Mouse (Mus musculus): ENCODE results near the gene Arl4a. TPM values are rescaled to one million over a fixed set of nuclear protein-coding genes. Genes with fewer than 3 reads are reported as not detected.
A peak's percentile ranks its signal among the peaks of the same experiment; 100 is the strongest.

Gene Arl4a
- polyA plus RNA-seq (2016; fragmentation: Nextera tagmentation; extraction: Ambion mirVana): 39.6 and 41.5 TPM in 2 replicates

DNA sequence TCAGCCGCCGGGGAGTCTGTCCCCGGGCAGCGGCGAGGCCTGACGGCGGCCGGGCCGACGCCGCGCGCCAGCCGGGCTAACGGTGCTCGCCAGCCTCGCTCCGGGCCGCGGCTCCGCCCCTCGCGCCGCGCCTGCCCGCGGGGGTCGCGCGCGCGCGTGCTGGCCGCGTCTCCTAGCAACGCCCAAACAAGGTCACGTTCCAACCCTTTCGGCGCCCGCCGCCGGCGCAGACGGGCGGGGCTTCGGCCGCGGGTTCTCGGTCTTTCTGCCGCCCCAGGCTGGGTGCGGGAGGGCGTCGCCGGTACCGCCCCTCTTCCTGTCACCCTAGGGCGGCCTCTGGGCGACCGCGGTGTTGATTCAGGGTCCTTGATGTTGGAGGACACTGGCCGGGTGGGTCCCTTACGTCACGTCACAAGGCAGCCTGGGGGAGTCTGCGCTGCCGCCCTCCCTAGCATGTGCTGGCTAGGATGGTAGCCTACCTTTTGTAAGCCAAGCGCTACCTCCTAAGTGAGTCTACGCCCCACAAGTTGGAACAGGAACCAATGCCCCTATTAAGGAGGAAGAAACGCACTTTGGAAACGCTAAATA lies at the start of gene Arl4a:
Gene Arl4a, minus strand, starts transcription at position 150 of the 588 bp plus-strand sequence.
- whole genome bisulfite sequencing: under 1% methylated on average over 68 of the region's 68 CpGs
- Histone ChIP-seq H3K27ac (peak within 1 kb of the TSS; percentile 94), H3K4me2 (peak within 1 kb of the TSS; percentile 81), H3K27me3 (no peaks in the 10 kb centered on the region), H3K9ac (replicated peaks) (peak within 1 kb of the TSS; percentile 70), H3K9me3 (no peaks in the 10 kb centered on the region), H3K36me3 (no peaks in the 10 kb centered on the region), H3K4me1 (replicated peaks) (peaks cover 15% of the 10 kb centered on the region), H3K4me3 (replicated peaks) (peak within 1 kb of the TSS; percentile 83)
- ATAC-seq (ENCODE audit: insufficient number of reproducible peaks, insufficient read depth, low FRiP score, low TSS enrichment, low read depth): peak; percentile 86

DNA sequence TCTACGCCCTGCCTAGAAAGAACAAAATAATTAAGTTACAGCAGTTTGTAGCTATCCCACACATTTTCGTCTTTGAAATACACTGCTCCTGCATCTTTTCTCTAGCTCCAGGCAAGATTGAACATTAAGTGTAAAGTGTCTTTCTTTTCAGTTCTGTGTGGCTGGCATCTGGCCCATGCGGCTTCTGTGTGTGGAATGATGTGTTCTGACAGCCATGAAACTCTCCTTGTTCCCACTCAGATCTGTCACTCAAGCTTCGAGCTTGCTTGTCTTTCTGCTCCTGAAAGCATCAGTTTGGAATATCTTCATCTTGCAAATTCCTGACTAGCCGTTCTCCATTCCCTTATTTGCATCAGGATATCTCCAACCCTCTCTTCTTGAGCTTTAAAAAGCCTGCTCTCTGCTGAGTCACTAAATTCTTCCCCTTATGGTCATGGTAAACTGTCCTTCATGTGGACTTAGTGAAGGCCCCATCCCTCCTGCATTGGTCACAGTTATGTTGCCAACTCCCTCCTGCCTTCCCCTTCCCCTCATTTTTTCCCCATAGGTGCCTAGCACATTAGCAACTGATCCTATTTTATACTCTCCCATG lies 48.0 kb upstream of the Arl4a start:
- Histone ChIP-seq H3K4me3 (replicated peaks) (no peak overlapping the region), H3K27ac (no peak overlapping the region), H3K9me3 (no peaks in the 10 kb centered on the region), H3K36me3 (no peaks in the 10 kb centered on the region), H3K4me1 (replicated peaks) (no peaks in the 10 kb centered on the region), H3K4me2 (no peak overlapping the region), H3K9ac (replicated peaks) (no peak overlapping the region), H3K27me3 (no peaks in the 10 kb centered on the region)
- ATAC-seq (ENCODE audit: insufficient number of reproducible peaks, insufficient read depth, low FRiP score, low TSS enrichment, low read depth): no peak
- WGBS: 85% methylated on average over 5 of the region's 5 CpGs

DNA sequence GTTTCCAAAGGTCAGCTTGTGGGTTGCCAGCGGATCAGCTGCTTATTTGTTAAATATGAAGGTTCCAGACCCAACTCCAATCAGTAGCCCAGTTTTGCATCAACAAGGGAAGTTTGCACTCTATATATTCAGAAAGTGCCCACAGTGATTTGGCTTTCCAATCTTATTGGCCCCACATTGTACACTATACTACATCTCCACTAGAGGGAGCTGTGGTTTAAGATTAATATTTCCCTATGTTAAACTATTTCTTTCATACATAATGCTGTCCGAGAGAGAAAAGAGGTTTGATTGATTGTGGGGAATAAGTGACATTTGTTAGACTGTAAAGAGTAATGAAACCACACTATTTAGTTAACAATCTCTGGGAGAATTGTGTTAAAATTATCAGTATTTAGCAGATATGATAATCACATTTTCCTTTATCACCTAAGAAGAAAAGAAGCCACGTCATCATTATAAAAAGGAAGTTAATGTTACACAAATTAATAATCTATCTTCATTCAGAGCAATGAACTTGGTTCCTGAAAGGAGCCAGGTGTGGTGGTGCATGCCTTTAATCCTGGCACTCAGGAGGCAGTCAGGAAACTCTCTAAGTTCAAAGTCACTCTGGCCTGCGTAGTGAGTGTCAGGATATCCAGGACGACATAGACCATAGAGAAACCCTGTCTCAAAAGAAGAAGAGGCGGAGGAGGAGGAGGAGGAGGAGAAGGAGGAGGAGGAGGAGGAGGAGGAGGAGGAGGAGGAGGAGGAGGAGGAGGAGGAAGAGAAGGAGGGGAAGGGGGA lies 44.8 kb upstream of the Arl4a start:
- H3K27me3 ChIP-seq: no peaks in the 10 kb centered on the region
- WGBS: 45% methylated on average over 5 of the region's 6 CpGs
- H3K4me2 ChIP-seq: no peak overlapping the region
- no peaks in the 10 kb centered on the region for H3K36me3 ChIP-seq
- no peak overlapping the region for H3K9ac ChIP-seq (replicated peaks)
- H3K9me3 ChIP-seq: no peaks in the 10 kb centered on the region
- no peaks in the 10 kb centered on the region for H3K4me1 ChIP-seq (replicated peaks)
- H3K4me3 ChIP-seq (replicated peaks): no peak overlapping the region
- no peak for ATAC-seq (ENCODE audit: insufficient number of reproducible peaks, insufficient read depth, low FRiP score, low TSS enrichment, low read depth)
- no peak overlapping the region for H3K27ac ChIP-seq

DNA sequence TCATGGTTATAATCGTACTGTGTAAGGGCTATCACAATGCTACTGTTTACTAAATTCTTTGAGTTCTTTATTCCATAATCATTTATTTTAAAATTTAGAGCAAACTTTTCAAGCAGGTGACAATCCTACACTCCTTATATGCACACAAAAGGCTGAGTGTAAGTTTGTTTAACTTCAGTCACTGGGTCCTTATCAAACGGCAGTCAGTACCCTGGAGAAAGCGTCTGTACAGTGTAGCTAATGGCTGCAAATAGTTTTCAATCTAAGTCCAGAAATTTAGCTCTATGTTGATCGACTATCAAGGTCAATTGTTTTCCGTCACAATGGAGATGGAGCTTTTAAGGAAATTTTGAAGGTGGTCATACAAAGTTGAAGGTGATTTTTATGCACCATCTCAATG lies 44.2 kb upstream of the Arl4a start:
- H3K4me1 ChIP-seq (replicated peaks): no peaks in the 10 kb centered on the region
- no peak overlapping the region for H3K4me2 ChIP-seq
- H3K9ac ChIP-seq (replicated peaks): no peak overlapping the region
- no peaks in the 10 kb centered on the region for H3K27me3 ChIP-seq
- H3K27ac ChIP-seq: no peak overlapping the region
- no peaks in the 10 kb centered on the region for H3K9me3 ChIP-seq
- H3K36me3 ChIP-seq: no peaks in the 10 kb centered on the region
- 80% methylated on average over 5 of the region's 5 CpGs for WGBS
- no peak for ATAC-seq (ENCODE audit: insufficient number of reproducible peaks, insufficient read depth, low FRiP score, low TSS enrichment, low read depth)
- no peak overlapping the region for H3K4me3 ChIP-seq (replicated peaks)

DNA sequence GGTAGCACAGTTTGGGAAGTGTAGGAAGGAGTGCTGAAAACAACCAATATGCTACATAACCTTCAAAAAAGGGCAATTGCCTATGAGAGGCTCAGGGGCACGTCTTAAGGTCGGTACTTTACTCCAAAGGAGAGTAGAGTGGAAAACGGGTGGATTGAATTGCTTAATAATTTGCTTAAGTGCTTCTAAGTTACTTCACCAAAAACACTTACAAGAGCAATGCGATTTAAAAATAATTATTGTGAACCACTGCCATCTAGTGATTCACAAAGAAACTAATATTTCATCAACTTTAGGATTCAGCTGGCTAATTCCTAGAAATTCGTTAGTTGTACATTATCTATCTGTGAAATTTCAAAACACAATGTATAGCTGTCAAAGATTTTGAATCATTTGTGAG lies 35.8 kb upstream of the Arl4a start:
- Histone ChIP-seq H3K4me1 (replicated peaks) (no peaks in the 10 kb centered on the region), H3K27ac (no peak overlapping the region), H3K36me3 (no peaks in the 10 kb centered on the region), H3K4me2 (no peak overlapping the region), H3K27me3 (no peaks in the 10 kb centered on the region), H3K4me3 (replicated peaks) (no peak overlapping the region), H3K9ac (replicated peaks) (no peak overlapping the region), H3K9me3 (no peaks in the 10 kb centered on the region)
- ATAC-seq (ENCODE audit: insufficient number of reproducible peaks, insufficient read depth, low FRiP score, low TSS enrichment, low read depth): no peak
- WGBS: 68% methylated on average over 5 of the region's 5 CpGs

DNA sequence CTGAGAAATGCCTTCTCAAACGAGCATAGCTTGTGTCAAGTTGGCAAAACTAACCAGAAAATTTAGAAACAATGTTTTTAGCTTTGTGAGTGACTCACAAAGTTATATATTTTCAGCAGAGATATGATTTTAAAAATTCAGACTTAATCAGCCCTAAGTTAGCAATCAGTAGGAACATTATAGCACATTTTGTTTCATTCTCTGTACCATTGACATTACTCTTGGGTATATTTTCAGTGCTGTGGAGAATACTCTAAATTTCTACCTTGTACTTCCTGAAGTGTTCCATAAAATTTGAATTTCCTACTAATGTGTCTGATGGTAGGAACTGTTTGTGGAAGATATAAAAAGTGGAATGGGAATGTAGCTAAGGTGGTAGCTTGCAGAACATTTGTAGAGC lies 9.2 kb upstream of the Arl4a start:
- H3K4me2 ChIP-seq: no peak overlapping the region
- no peak for ATAC-seq (ENCODE audit: insufficient number of reproducible peaks, insufficient read depth, low FRiP score, low TSS enrichment, low read depth)
- H3K36me3 ChIP-seq: no peaks in the 10 kb centered on the region
- H3K4me1 ChIP-seq (replicated peaks): no peaks in the 10 kb centered on the region
- no peaks in the 10 kb centered on the region for H3K9me3 ChIP-seq
- no peaks in the 10 kb centered on the region for H3K27me3 ChIP-seq
- 61% methylated on average over 1 of the region's 1 CpGs for WGBS
- no peak overlapping the region for H3K9ac ChIP-seq (replicated peaks)
- H3K27ac ChIP-seq: no peak overlapping the region
- no peak overlapping the region for H3K4me3 ChIP-seq (replicated peaks)

DNA sequence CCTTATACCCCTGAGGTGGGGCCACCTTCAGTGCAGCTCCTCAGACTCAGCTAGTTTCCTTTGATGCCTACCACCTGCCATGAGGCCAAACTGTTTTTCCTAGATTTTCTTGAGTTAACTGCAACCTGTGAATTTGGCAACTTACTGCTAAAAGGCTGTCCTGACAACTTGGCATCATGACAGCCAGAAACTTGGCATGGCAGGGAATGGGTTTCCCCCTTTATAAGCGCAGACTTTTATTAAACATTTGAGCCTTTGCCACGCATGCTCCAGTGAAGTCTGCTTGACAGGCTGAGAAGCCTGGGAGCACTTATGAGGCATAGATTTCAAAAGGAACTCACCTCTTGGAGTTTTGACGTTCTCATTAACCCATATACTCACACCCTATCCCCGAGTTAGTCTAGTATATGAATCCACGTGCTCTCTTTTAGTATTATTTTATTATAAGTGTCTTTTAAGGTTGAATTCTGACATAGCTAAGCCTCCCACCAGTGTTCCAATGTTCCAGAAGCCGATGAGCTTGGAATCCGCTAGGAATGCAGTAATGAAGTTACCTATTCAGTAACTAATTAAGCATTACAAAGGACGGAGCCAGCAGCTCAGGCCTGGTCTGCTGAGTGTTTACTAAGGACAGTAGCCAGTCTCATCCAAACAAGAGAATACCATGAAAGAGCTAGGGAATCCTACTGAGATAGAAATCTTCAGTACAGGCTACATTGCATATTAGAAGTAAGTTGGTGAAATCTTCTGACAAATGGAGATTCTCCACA lies 6.2 kb upstream of the Arl4a start:
- 92% methylated on average over 8 of the region's 8 CpGs for WGBS
- ATAC-seq (ENCODE audit: insufficient number of reproducible peaks, insufficient read depth, low FRiP score, low TSS enrichment, low read depth): no peak

DNA sequence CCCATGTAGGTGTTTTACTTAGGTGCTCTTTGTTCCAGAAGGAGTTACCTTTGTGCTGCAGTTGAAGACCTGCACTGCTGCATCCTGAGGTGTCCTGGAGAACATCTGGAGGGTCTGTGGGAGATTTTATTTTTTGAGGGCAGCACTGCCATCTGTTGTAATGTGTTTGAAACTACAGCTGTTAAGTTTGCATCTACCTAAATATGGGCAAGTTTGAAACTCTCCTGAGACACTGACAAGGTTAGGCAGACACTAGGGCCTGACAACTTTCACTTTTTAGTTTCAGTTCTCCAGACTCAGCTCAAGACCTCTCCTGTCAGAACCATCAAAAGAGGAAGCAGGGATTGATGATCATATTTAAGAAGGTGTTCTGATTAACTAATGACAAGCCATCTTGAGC lies 2.2 kb upstream of the Arl4a start:
- Histone ChIP-seq H3K4me1 (replicated peaks) (peaks cover 10% of the 10 kb centered on the region; the same call in 1 of the 2 replicates), H3K27ac (no peak overlapping the region), H3K4me2 (no peak overlapping the region), H3K9me3 (no peaks in the 10 kb centered on the region), H3K36me3 (no peaks in the 10 kb centered on the region), H3K27me3 (no peaks in the 10 kb centered on the region), H3K4me3 (replicated peaks) (no peak overlapping the region), H3K9ac (replicated peaks) (no peak overlapping the region)
- ATAC-seq (ENCODE audit: insufficient number of reproducible peaks, insufficient read depth, low FRiP score, low TSS enrichment, low read depth): no peak

More for the DNA sequence above, 6.2 kb upstream of the Arl4a start:
- no peak overlapping the region for H3K4me2 ChIP-seq
- no peak overlapping the region for H3K4me3 ChIP-seq (replicated peaks)
- no peaks in the 10 kb centered on the region for H3K9me3 ChIP-seq
- no peaks in the 10 kb centered on the region for H3K4me1 ChIP-seq (replicated peaks)
- H3K27ac ChIP-seq: no peak overlapping the region
- no peak overlapping the region for H3K9ac ChIP-seq (replicated peaks)
- no peaks in the 10 kb centered on the region for H3K36me3 ChIP-seq
- no peaks in the 10 kb centered on the region for H3K27me3 ChIP-seq

DNA sequence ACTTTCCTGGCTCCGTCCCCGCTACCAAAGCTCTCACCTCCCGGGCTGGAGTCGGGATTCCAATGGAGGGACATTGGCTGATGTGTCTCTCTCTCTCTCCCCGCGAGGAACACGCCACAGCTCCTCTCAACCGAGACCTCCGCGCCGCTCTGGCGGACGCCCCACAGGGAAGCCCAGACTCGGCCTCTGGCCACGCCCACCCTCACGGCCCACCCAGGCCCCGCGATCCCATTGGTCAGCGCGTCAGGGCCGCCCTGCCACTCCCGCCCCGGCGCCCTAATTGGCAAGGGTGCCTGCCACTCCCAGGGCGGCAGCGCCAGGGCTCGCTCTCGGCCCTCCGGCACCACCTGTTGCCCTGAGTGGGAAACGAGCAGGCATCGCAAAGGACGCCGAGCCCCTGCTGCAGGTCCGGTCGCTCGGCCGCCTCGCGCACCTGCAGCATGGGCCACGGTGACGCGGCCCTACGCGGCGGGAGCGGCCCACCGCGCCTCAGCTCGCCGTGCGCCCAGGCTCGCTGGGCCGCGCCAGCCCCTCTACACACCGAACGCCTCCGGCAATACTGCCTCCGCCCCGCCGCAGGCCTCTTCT lies 505 bp downstream of the Arl4a start:
- Histone ChIP-seq H3K4me1 (replicated peaks) (peaks cover 15% of the 10 kb centered on the region), H3K27ac (peak overlapping the region; percentile 94), H3K9ac (replicated peaks) (peak overlapping the region; percentile 70), H3K4me3 (replicated peaks) (peak overlapping the region; percentile 83), H3K36me3 (no peaks in the 10 kb centered on the region), H3K27me3 (no peaks in the 10 kb centered on the region), H3K4me2 (peak overlapping the region; percentile 81), H3K9me3 (no peaks in the 10 kb centered on the region)
- ATAC-seq (ENCODE audit: insufficient number of reproducible peaks, insufficient read depth, low FRiP score, low TSS enrichment, low read depth): peak; percentile 98
- under 1% methylated on average over 59 of the region's 60 CpGs for WGBS

DNA sequence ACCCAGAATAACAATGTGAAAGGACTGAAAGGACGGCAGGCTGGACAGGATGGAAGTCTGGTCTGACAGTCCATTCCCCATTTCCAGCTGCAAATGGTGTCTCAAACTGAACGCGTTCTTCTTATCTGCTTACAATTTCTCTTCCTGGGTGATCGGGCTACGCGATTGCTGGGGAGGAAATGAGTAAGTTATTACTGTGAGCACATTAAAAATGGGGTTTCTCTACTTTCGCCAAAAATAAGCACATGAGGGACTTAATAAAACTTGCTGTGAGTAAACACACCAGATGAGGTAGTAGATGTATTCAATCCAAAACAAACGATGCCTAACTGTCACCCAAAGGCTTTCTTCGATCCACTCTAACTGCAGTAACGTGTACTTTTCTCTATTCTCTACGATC lies 1.2 kb downstream of the Arl4a start:
- no peaks in the 10 kb centered on the region for H3K27me3 ChIP-seq
- peak overlapping the region; percentile 83 for H3K4me3 ChIP-seq (replicated peaks)
- 5% methylated on average over 11 of the region's 11 CpGs for WGBS
- peaks cover 15% of the 10 kb centered on the region for H3K4me1 ChIP-seq (replicated peaks)
- H3K36me3 ChIP-seq: no peaks in the 10 kb centered on the region
- ATAC-seq (ENCODE audit: insufficient number of reproducible peaks, insufficient read depth, low FRiP score, low TSS enrichment, low read depth): no peak
- H3K9me3 ChIP-seq: no peaks in the 10 kb centered on the region
- peak overlapping the region; percentile 94; the same call in 1 of the 2 replicates for H3K27ac ChIP-seq
- peak overlapping the region; percentile 81 for H3K4me2 ChIP-seq
- peak overlapping the region; percentile 66 for H3K9ac ChIP-seq (replicated peaks)

DNA sequence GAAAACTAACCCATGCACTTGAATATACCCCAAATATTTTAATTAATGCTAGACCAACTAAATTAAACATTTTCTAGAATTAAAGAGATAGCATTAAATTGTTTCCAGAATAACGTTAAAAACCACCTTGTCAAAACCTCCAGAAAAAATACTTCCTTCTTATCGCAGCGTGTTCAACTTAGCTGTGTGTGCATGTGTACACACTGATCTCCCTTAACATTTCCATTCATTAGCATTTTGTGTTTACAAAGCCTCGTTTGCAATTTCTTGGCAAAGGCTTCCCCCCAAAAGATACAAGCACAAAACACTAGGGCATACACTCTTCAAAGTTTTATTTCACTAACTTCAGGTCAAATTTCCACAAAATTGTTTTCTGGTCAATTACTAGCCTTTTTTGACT lies 2.3 kb downstream of the Arl4a start:
- 85% methylated on average over 4 of the region's 4 CpGs for WGBS

More for the DNA sequence above, 2.3 kb downstream of the Arl4a start:
- no peak for ATAC-seq (ENCODE audit: insufficient number of reproducible peaks, insufficient read depth, low FRiP score, low TSS enrichment, low read depth)
- Histone ChIP-seq H3K9me3 (no peaks in the 10 kb centered on the region), H3K27me3 (no peaks in the 10 kb centered on the region), H3K27ac (no peak overlapping the region), H3K36me3 (no peaks in the 10 kb centered on the region), H3K4me1 (replicated peaks) (peaks cover 15% of the 10 kb centered on the region), H3K4me3 (replicated peaks) (0 out of 2 replicates have a peak overlapping the region, but pooled peaks have one; percentile 83), H3K4me2 (peak overlapping the region; percentile 81), H3K9ac (replicated peaks) (no peak overlapping the region)
